Comparison of ENCODE assay signal across 10 mouse cellular contexts in genomic region chr10:41037722-41038121, GRCm38 (mm10). TPM values are rescaled to one million over a fixed set of nuclear protein-coding genes. Genes with fewer than 3 reads are reported as not detected.
DNase-seq lines count a peak whose midpoint lies in the region; ATAC-seq and TF ChIP-seq lines count a peak whose summit lies in the region.
"Had no signal": no experiment of that assay in that cellular context is flagged by ENCODE, and none has a peak within 500 bp of the region (broad histone marks: within the 10 kb centered on the region; RNA-seq: fewer than 3 reads in every experiment).

No protein-coding gene starts in this region.

- no peaks in the 10 kb centered on the region for H3K9me3 ChIP-seq in hindbrain, embryonic 13.5 days
- H3K9me3 ChIP-seq in hindbrain, embryonic 12.5 days (replicated peaks): no peaks in the 10 kb centered on the region
- no peaks in the 10 kb centered on the region for H3K9me3 ChIP-seq in stomach, postnatal 0 days (ENCODE audit: control insufficient read depth, low read length)

- no peak overlapping the region for H3K9ac ChIP-seq in hindbrain, embryonic 13.5 days
- H3K9ac ChIP-seq in hindbrain, embryonic 12.5 days: no peak overlapping the region
- H3K9ac ChIP-seq in stomach, postnatal 0 days (ENCODE audit: low read length): no peak overlapping the region

- no peak for TF ChIP-seq CTCF in brain, embryonic 14.5 days (IDR thresholded peaks at IDR 0.05; ENCODE audit: borderline replicate concordance, extremely low read depth, insufficient read depth, insufficient read length)
- TF ChIP-seq CTCF in lung, adult 2 months (IDR thresholded peaks at IDR 0.05; ENCODE audit: insufficient read depth, low read length): no peak
- TF ChIP-seq CTCF in stomach, postnatal 0 days (IDR thresholded peaks at IDR 0.05; ENCODE audit: low read depth): no peak

- DNase-seq in brain, embryonic 14.5 days (ENCODE audit: low read depth): peak; percentile 93
- DNase-seq in gonadal fat pad, adult 2 months (ENCODE audit: low read depth): peak; percentile 37
- peak; percentile 47 for DNase-seq in lung, adult 2 months
- no peak for DNase-seq in stomach, postnatal 0 days (ENCODE audit: low spot score)
- DNase-seq in liver: no peak

- peaks cover 19% of the 10 kb centered on the region for H3K4me1 ChIP-seq in hindbrain, embryonic 13.5 days (replicated peaks)
- H3K4me1 ChIP-seq in hindbrain, embryonic 12.5 days: 0 out of 2 replicates have a peak, but pooled peaks cover 3% of the 10 kb centered on the region
- H3K4me1 ChIP-seq in lung, adult 2 months (ENCODE audit: control insufficient read depth, insufficient read depth, low read length): no peaks in the 10 kb centered on the region
- no peaks in the 10 kb centered on the region for H3K4me1 ChIP-seq in stomach, postnatal 0 days (replicated peaks; ENCODE audit: control insufficient read depth, insufficient read depth)

- no peak overlapping the region for H3K27ac ChIP-seq in hindbrain, embryonic 13.5 days
- no peak overlapping the region for H3K27ac ChIP-seq in hindbrain, embryonic 12.5 days
- H3K27ac ChIP-seq in stomach, postnatal 0 days (replicated peaks): no peak overlapping the region

- WGBS in hindbrain, embryonic 13.5 days: 64% methylated on average over 8 of the region's 8 CpGs
- 77% methylated on average over 8 of the region's 8 CpGs for WGBS in hindbrain, embryonic 12.5 days
- WGBS in lung, adult 2 months: 61% methylated on average over 8 of the region's 8 CpGs
- WGBS in stomach, postnatal 0 days: 69% methylated on average over 8 of the region's 8 CpGs

- no peaks in the 10 kb centered on the region for H3K36me3 ChIP-seq in hindbrain, embryonic 13.5 days
- H3K36me3 ChIP-seq in hindbrain, embryonic 12.5 days: no peaks in the 10 kb centered on the region
- H3K36me3 ChIP-seq in stomach, postnatal 0 days (ENCODE audit: control insufficient read depth, insufficient read depth, low read length): no peaks in the 10 kb centered on the region

- no peaks in the 10 kb centered on the region for H3K27me3 ChIP-seq in hindbrain, embryonic 13.5 days
- H3K27me3 ChIP-seq in hindbrain, embryonic 12.5 days: no peaks in the 10 kb centered on the region
- no peaks in the 10 kb centered on the region for H3K27me3 ChIP-seq in stomach, postnatal 0 days (ENCODE audit: control insufficient read depth, insufficient read depth, low read length)

- no peak overlapping the region for H3K4me3 ChIP-seq in hindbrain, embryonic 13.5 days
- no peak overlapping the region for H3K4me3 ChIP-seq in hindbrain, embryonic 12.5 days
- no peak overlapping the region for H3K4me3 ChIP-seq in lung, adult 2 months (replicated peaks; ENCODE audit: extremely low read depth, low read depth, low read length)
- no peak overlapping the region for H3K4me3 ChIP-seq in stomach, postnatal 0 days (ENCODE audit: low read depth, low read length)

- TF ChIP-seq EP300 in stomach, postnatal 0 days (optimal IDR thresholded peaks at IDR 0.05): no peak

- ATAC-seq in hindbrain, embryonic 13.5 days (ENCODE audit: low FRiP score): 0 out of 2 replicates have a peak, but pooled peaks have one; percentile 49
- no peak for ATAC-seq in hindbrain, embryonic 12.5 days (ENCODE audit: low FRiP score)
- ATAC-seq in monocyte, adult 5-6 weeks (replicated peaks; ENCODE audit: insufficient number of reproducible peaks, low FRiP score, low TSS enrichment, poor library complexity, severe bottlenecking): no peak
- ATAC-seq in stomach, postnatal 0 days (ENCODE audit: low FRiP score, low TSS enrichment): no peak

- H3K4me2 ChIP-seq in hindbrain, embryonic 13.5 days: no peak overlapping the region
- H3K4me2 ChIP-seq in hindbrain, embryonic 12.5 days (replicated peaks): no peak overlapping the region
- no peak overlapping the region for H3K4me2 ChIP-seq in stomach, postnatal 0 days (replicated peaks; ENCODE audit: low read depth)

- TF ChIP-seq POLR2A in brain, embryonic 14.5 days (IDR thresholded peaks at IDR 0.05; ENCODE audit: borderline replicate concordance, extremely low read depth, insufficient read depth, insufficient read length, poor library complexity, severe bottlenecking): no peak
- TF ChIP-seq POLR2A in lung, adult 2 months (IDR thresholded peaks at IDR 0.05; ENCODE audit: borderline replicate concordance, extremely low read depth, low read depth, low read length): no peak

RNA-seq across cellular contexts. Expression of gene Gpr6, which starts 34.4 kb away (rescaled TPM):
- polyA plus RNA-seq in hindbrain, embryonic 13.5 days (2015; fragmentation: Nextera tagmentation; extraction: Ambion mirVana): 0.36 and 0.39 TPM in 2 replicates
- 0.13 and 0.23 TPM in 2 replicates for polyA plus RNA-seq in hindbrain, embryonic 12.5 days (2016; fragmentation: Nextera tagmentation; extraction: Ambion mirVana)
- polyA plus RNA-seq in brain, embryonic 14.5 days (2012; rRNA removed): 1.7 and 1.9 TPM in 2 replicates
- not detected in 2 replicates for polyA plus RNA-seq in gonadal fat pad, adult 2 months (2012; rRNA removed)
- not detected in 2 replicates for polyA plus RNA-seq in lung, adult 2 months (2012; rRNA removed)
- total RNA-seq in monocyte, adult 5-6 weeks (2017): not detected in 3 replicates
- polyA plus RNA-seq in stomach, postnatal 0 days (2015; fragmentation: Nextera tagmentation; extraction: Ambion mirVana): 0.07 and 0.11 TPM in 2 replicates
- polyA plus RNA-seq: limb, embryonic 11.5 days; neural tube, embryonic 11.5 days had no signal

Comparison
In these comparisons a context has a peak if more than half of its experiments do, and no peak if none do; other contexts are left out.
1. DNase-seq: peak in brain, embryonic 14.5 days (single experiment), gonadal fat pad, adult 2 months (single experiment) and lung, adult 2 months (single experiment); none in stomach, postnatal 0 days (single experiment) and liver (single experiment).